Mouse (Mus musculus): ENCODE results near the gene St3gal2.
"Not testable (repeated sequence)": the region's sequence is repeated elsewhere in the genome, so short reads cannot be mapped to it uniquely, and the experiment has no call there.

The St3gal2 gene

GRCm38 (mm10) chr8:110917415-110917814, 2.3 kb upstream of the St3gal2 start:
- DNase-seq: peak; percentile 90

- DNase-seq: no peak
Observed at GRCm38 (mm10) chr8:110918027-110918426, 1.7 kb upstream of the St3gal2 start.

DNA sequence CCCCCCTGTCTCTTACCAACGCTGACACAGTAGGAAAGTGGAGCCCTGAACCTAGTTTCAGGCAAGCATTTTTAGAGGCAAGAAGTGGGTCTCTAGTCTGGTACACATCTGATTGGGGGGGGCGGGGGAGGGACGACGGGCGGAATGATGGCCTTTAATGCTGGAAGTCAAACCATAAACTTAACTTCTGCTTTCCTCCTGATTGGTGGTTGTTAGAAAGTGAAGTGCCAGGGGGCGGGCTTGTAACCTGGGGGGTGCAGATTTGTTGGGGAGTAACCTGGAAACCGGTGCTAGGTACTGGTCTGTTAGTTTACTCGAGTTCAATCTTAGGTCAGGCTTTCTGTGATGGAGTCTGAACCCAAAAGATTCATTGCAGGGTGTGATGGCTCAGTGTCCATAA, 1.3 kb upstream of the St3gal2 start:
- peak; percentile 21 for DNase-seq

- DNase-seq: peak; percentile 55
Observed at GRCm38 (mm10) chr8:110920032-110920772, 480 bp downstream of the St3gal2 start.

- DNase-seq: no peak
Observed at GRCm38 (mm10) chr8:110920773-110921277, 1.1 kb downstream of the St3gal2 start.

GRCm38 (mm10) chr8:110921492-110922230, 1.9 kb downstream of the St3gal2 start:
- DNase-seq: peak; percentile 36

- DNase-seq: no peak
Observed at GRCm38 (mm10) chr8:110925691-110926140, 6.0 kb downstream of the St3gal2 start.

- no peak for DNase-seq
Observed at GRCm38 (mm10) chr8:110926690-110927089, 7.0 kb downstream of the St3gal2 start.

DNA sequence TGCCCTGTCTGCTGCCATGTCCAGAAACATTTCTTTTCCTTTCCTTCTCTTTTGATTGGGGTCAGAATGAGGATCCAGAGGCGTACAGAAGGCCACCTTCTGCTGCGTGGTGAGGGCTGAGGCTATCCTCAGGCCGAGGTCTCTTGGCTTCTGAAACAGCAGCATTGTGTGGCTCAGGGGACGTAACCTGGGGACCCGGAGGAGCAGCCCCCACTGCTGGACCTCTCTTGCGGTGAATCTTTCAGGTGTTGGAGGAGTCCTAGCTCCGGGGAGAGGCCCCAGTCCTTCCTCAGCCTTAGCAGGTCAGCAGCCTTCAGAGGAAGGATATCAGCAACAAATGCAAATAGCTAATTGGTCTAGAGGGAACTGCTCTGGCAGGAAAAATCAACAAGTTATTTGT, 8.7 kb downstream of the St3gal2 start:
- no peak for DNase-seq

DNA sequence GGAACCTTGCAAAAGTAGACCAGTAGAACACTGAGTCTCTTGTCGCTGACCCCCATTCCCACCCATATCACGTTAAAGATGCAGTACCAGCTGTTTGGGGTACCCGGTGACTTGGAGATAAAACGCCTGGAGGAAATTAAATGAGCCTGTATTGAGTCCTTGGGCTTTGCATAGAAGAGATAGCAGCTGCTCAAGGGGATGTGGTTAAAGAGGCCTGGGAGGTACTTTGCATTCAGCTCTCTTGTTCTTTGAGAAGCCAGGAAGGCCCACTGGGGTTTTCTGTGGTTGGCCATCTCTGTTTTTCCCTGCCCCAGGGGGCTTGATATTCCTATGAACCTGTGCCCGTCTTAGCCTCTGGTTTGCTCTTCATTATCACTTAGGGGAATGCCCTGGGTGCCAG, 9.3 kb downstream of the St3gal2 start:
- DNase-seq: no peak

DNA sequence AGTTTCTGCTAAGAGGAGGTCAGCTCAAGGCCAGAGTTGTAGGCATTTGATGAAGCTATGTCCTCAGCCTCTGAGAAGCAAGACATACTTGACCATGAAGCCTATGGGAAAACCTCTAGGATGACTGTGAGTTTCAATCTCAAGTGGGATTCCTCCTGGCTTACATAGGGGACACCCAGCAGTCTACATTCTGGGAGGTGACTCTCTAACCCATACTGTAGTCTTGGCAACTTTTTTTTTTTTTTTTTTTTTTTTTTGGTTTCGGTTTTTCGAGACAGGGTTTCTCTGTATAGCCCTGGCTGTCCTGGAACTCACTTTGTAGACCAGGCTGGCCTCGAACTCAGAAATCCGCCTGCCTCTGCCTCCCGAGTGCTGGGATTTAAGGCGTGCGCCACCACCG, 9.9 kb downstream of the St3gal2 start:
- DNase-seq: not testable (repeated sequence)

DNA sequence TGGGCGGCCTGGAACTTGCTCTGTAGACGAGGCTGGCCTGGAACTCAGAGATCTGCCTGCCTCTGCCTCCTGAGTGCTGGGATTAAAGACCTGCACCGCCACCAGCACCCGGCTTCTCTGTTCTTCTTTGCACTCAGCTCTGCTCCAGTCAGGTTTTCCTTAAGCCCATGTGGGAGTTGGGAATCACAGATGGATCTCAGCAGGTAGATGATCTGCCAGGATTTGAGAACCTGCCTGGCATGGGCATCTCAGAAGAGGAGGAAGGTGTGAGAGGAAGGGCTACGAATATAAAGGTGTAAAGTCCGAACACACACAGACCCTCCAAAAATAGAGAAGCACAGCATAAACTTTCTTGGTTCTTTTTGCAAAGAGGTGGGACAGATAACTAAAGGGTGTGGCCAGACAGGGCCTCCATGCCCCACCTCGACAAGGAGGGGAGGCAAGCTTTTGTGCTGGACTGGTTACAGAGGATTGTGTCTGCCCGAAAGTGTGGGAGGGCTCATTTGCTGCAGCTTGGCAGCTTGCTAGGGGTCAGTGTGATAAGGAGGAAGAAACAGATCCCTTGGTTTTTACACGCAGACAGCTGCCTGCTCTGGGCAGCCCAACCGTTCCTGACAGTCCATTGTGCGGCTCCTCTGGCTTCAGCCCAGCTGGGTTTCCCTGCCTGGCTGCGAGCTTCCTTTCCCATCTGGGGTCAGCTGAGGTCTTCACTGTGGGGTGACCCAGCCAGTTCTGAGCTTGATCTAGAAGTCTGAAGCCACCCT, 11.6 kb downstream of the St3gal2 start:
- DNase-seq: peak; percentile 72

GRCm38 (mm10) chr8:110932444-110932843, 12.7 kb downstream of the St3gal2 start:
- DNase-seq: no peak

- DNase-seq: no peak
Observed at GRCm38 (mm10) chr8:110933272-110933671, 13.6 kb downstream of the St3gal2 start.

GRCm38 (mm10) chr8:110936217-110936616, 16.5 kb downstream of the St3gal2 start:
- no peak for DNase-seq

DNA sequence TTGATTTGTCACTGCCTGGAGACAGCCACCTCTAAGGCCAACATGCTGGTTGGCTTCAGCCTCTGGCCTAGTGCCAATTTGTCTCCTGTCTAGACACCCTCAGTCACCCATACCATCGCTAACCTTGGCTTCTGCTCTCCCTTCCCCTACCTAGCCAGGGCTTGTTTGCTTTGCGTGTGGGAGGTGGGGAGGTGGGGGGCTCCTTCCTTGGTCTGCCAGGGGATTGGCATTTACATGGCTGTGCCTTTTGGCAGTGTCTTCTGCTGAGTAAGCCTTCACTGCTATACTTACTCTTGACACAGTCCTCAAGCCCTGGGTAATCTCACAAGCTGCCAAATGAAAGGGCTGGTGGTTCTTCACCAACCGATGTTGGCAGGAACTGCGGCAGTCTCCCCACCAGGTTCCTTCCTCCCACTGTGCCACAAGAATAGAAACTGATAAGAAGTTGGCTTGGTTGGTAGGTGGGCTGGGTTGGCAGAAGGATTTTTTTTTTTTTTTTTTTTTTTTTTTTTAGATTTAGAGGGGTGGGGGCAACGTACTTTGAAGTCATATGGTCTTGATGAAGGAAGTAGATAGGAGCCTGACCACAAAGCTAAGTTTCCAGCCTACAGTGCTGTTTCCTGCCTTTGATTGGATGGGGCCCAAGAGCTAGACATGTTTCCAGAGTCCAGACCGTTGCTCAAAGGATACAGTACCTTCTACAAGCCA, 19.3 kb downstream of the St3gal2 start:
- DNase-seq: peak; percentile 52

DNA sequence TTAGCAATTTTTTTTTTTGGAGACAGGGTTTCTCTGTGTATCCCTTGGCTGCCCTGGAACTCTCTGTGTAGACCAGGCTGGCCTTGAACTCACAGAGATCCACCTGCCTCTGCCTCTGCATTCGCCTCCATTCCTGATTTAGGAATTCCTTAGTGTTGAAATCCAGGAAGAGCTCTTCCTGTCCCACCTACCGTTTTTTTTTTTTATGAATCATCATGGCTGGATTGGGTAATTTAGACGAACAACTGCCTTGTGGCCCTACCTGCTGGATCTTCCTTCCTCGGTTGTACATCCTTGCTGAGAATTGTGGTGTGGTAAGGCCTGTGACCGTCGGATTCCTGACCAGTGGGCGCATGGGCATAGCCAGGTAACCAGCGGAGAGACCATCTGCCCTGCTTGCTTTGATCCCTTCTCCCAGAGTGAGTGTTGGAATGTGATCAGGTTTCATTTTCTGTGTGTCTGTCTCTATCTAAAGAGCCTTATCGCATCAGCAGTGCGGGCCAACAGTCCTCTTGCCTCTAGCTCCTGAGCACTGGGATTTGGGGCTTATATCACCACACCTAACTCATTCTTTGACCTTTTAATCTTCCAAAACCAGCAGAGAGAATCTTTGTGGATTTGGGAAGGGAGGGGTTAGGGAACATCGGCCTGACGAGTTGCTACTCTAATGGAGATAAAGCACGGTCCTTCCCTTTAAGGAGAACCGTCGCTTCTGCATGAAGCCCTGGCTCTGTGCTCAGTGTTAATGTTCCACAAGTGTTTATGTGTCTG, 21.1 kb downstream of the St3gal2 start:
- no peak for DNase-seq

GRCm38 (mm10) chr8:110941453-110941948, 21.8 kb downstream of the St3gal2 start:
- DNase-seq: peak; percentile 87

DNA sequence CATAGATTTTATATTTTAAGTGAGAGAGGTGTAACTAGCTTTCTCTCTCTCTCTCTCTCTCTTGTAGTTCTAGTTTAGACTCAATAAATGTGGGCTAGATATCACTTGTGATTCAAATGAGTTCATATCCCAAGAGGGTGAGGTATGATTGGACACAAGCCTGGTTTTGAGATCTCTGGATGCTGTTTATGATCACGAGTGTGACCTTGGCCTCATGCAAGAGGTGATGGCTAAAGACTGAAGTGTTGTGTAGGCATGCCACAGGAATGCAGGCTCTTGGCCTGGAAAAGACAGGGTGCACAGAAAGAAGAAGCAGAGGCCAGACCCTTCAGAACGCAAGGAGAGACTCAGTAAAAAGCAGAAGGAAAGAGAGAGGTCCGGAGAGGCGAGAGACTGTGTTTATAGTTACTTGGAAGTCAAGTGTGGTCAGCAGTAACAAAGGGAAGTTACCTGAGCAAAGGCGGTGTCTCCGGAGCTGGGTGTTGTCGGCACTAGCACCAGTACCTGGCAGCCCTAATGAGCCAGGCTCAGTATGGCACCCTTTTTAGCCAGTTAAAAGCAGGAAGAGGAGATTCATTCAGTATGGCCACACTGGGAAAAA, 24.7 kb downstream of the St3gal2 start:
- DNase-seq: no peak

GRCm38 (mm10) chr8:110945716-110946115, 26.0 kb downstream of the St3gal2 start:
- DNase-seq: no peak

GRCm38 (mm10) chr8:110950065-110950484, 30.4 kb downstream of the St3gal2 start:
- peak; percentile 38 for DNase-seq
